Mouse (Mus musculus) G1E-ER4 (cell line): Measurements from ENCODE around the gene Vmo1. TPM values are rescaled to one million over a fixed set of nuclear protein-coding genes. Genes with fewer than 3 reads are reported as not detected.

ENCODE experiments used
- GATA1 ChIP-seq: IDR thresholded peaks from one replicate; pipeline ENCODE4 v1.8.0; 2012; ENCODE audit warnings: low read length, inconsistent platforms
- polyA plus RNA-seq: library from polyadenylated mRNA; stranded (reverse); fragments of >175 nt; gene quantifications from 2 replicates; pipeline ENCODE4 v1.2.3, GENCODE M21; 2012

The Vmo1 gene
- polyA plus RNA-seq, 1 experiment, result not detected

DNA sequence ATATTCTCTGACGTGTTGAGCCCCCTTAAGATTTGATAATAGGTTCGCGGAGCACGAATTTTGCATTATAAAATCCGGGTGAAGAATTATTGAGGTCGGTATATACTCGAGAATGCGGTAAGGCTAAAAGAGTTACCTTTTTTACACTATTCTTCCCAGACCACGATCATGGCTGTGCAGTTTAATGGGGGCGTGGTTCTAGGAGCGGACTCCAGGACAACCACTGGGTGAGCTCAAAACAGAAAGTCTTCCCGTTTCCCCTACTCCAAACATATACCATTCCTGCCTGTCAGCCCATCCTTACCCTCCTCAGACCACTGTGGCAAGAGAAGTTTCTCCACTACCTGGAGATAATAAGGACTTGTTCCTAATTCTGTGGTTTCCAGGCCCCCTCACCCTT, 11.3 kb upstream of the Vmo1 start:
- TF ChIP-seq GATA1, result no peak

- no peak for TF ChIP-seq GATA1
Measured at GRCm38 (mm10) chr11:70525184-70525678, 10.8 kb upstream of the Vmo1 start, which contains the start of gene Psmb6. TSS of gene Psmb6 (plus strand) at chr11:70525367.

GRCm38 (mm10) chr11:70524782-70525181, 10.4 kb upstream of the Vmo1 start:
- no peak for TF ChIP-seq GATA1

DNA sequence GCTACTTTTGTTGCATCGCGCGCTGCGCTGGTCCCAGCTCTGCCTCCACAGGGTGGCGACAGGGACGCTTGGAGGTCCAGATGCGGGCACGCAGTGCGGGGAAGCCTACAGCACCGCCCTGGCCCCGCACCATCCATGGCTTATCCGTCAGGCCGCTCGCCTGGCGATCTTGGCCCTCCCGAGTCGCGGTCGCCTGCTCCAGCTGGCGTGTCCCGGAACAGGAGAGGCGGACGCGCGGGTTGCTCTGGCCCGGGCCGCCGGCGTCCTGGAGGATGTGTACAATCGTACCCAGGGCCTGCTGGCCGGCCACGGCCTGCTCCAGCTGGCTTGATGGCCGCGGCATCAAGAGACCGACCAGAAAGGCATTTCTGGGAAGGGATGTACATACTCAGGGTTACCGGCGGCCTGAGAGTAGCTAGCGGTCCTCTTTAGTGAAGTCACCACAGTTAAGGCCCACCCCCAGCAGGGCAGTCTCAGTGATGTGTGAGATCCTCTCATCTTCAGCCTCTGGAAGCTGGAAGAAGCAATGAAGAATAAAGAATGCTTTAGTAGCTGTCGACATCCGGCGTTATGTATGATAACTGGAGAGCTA, 5.9 kb upstream of the Vmo1 start:
- no peak for TF ChIP-seq GATA1

DNA sequence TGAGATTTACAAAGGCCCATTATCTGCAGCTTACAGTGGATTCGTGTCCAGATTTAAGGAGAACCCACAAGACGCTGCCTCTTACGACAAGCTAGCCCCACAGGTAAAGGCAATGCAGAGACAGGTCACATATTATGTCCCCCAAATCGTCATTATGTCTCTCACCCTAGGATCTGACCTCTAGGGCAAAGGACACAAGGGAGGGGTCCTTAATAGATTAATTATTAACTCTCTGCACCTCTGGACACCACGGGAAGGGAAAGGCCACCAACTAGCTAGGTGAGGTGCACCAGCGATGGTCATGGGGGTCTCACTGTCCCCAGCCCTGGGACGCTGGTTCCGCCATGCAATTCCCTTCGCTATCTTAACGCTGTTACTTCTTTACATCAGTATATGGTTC, 4.5 kb upstream of the Vmo1 start, which contains the start of gene Gltpd2:
Gltpd2 (plus strand) TSS at position 274 of the 400 bp plus-strand sequence.
- TF ChIP-seq GATA1, result no peak

DNA sequence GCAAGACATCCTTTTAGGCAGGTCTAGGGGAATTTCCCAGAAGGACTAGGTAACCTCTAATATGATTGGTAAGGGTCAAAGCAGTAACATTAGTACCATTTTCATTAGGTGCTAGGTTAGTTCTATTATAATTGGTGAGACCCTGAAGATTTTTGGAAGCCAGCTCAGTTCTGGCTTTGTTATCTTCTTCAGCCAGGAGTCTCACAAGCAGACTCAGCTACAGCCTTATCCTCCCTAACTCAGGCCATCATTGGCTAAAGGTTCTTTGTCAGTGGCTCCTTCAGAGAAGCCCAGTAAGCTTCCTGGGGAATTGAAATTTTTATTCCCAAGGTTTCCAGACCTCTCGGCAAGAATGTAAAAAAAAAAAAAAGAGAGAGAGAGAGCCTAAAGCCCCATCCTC, 4.0 kb upstream of the Vmo1 start:
- TF ChIP-seq GATA1, result no peak

GRCm38 (mm10) chr11:70516352-70516751, 1.9 kb upstream of the Vmo1 start:
- no peak for TF ChIP-seq GATA1

DNA sequence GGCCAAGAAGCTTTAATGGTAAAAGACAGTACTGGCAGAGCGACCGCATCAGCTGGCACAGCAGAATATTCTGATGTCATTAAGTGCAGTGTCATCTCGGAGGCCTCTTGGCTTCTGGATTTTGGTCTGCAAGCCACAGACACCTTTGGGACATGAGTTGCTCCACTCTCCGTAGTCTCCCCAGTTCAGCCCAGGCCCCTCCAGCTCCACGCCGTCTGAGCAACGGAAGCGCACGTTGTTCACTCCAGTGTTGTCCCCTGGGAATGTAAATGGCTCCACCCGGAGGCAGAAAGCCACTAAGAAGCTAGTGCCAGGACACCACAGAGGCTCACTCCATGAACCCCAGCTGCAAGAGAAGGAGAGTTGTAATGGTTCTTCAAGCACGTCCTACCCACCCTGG, 896 bp downstream of the Vmo1 start:
- TF ChIP-seq GATA1, result no peak

DNA sequence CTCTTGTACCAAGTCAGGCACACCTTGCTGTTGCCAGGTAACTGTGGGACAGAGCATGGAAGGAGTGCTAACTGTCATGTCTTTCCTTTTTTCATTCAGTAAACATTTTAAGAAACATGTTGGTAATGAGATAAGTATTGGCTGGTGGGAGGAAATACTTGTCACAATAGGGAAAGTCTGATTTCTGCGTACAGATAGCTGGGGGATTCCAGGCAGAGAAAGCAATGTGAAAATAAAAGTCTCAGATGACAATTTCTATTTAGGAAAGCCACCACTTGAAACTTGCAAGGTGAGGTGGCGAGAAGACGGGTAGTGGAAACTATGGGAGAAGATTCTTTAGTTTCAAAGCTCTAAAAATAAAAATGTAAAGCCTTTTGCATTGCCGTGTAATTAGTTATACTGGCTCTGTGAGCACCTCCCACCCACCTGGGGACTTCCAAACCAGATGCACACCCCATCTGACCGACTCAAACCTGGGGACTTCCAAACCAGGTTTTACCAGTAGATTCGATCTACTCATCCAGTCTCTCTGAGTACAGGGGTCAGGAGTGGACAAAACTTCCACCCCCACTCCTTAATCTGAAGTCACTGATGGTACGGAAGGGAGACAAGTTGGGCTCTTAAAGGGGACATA, 1.6 kb downstream of the Vmo1 start:
- TF ChIP-seq GATA1, result no peak

- no peak for TF ChIP-seq GATA1
Measured at GRCm38 (mm10) chr11:70511825-70512224, 2.6 kb downstream of the Vmo1 start.

DNA sequence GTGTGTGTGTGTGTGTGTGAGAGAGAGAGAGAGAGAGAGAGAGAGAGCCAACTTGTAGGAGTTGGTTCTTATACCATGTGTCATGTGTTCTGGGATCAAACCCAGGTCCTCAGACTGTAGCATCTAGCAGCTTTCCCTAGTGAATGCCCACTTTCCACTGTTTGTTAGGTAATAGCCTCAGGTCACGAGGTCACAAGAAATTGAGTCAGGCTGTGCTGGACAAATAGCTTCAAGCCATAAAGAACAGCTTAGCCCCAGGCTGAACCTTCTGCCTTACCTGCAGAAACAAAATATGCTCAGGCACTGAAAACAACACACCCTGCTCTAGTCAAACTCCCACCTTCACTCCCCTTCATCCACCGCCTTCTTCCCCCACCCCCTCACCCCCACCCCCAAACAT, 3.2 kb downstream of the Vmo1 start:
- TF ChIP-seq GATA1, result no peak

DNA sequence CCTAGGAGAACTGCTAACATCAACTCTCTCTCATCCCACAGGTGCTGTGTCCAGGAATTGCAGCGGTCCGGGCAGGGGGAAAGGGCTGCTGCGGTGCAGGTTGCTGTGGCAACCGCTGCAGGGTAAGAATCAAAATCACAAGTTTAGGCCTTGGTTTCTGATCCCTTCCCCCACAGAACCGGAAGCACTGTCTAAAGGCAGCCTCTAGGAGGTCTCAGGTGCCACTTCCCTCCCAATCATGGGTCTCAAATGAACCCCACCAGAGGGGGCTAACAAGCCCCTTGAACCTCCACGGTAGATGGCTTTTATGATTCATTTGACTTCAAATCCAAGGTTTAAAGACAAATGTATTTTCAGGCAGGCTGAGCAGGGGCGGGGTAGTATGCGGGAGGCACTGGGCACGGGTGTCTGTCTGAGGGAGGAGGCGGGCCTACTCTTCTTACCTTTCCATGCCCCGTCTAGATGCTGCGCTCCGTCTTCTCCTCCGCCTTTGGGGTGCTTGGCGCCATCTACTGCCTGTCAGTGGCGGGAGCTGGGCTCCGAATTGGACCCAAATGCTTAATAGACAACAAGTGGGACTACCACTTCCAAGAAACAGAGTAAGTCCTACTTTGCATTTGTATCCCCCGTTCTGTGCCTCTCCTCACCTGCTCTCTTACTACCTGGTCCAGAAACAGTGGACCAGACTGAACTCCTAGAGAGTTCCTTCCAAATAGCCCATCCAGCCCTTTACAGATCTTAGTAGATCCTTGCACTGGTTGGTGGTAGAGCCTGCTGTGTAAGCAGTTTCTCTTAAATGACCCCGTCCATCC, 4.5 kb downstream of the Vmo1 start:
- no peak for TF ChIP-seq GATA1

DNA sequence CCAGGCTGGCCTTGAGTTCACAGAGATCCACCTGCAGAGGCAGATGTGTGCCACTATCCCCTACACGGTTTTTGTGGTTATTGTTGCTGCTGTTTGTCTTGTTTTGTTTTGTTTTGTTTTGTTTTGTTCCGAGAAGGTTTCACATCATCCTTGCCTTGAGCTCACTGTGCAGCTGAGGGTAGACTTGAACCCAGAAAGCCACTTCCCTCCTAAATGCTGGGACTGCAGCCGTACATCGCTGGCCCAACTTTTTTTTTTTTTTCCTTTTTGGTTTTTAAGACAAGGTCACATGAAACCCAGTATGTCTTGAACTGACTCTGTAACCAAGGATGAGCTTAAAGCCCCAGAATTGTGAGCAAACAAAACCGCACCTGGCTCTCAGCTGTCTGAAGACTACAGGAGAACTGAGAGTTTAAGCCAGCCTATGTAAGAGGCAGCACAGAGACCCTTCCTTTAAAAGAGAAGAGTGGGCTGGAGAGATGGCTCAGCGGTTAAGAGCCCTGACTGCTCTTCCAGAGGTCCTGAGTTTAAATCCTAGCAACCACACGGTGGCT, 7.4 kb downstream of the Vmo1 start:
- TF ChIP-seq GATA1, result no peak

GRCm38 (mm10) chr11:70506385-70506784, 8.0 kb downstream of the Vmo1 start:
- no peak for TF ChIP-seq GATA1

GRCm38 (mm10) chr11:70504970-70505369, 9.4 kb downstream of the Vmo1 start, which contains the start of gene Tm4sf5:
TSS of gene Tm4sf5 (plus strand) at chr11:70505244.
- TF ChIP-seq GATA1, result no peak

GRCm38 (mm10) chr11:70502018-70502417, 12.4 kb downstream of the Vmo1 start:
- TF ChIP-seq GATA1, result no peak
